Mouse (Mus musculus) G1E-ER4 (cell line): ENCODE data around the gene Ppp4c. TPM values are rescaled to one million over a fixed set of nuclear protein-coding genes. Genes with fewer than 3 reads are reported as not detected.

Source experiments
- GATA1 ChIP-seq: IDR thresholded peaks from one replicate; pipeline ENCODE4 v1.8.0; 2012; ENCODE audit warnings: low read length, inconsistent platforms
- polyA plus RNA-seq: library from polyadenylated mRNA; stranded (reverse); fragments of >175 nt; gene quantifications from 2 replicates; pipeline ENCODE4 v1.2.3, GENCODE M21; 2012

Ppp4c gene
- polyA plus RNA-seq, 1 experiment: 249 TPM

GRCm38 (mm10) chr7:126758539-126758938, 33.8 kb downstream of the Ppp4c start:
- no peak for TF ChIP-seq GATA1

GRCm38 (mm10) chr7:126754866-126755265, 37.4 kb downstream of the Ppp4c start:
- no peak for TF ChIP-seq GATA1

- TF ChIP-seq GATA1: no peak
Measured at GRCm38 (mm10) chr7:126749582-126750343, 42.5 kb downstream of the Ppp4c start.

- no peak for TF ChIP-seq GATA1
Measured at GRCm38 (mm10) chr7:126748824-126749223, 43.5 kb downstream of the Ppp4c start.

GRCm38 (mm10) chr7:126746798-126747197, 45.5 kb downstream of the Ppp4c start:
- no peak for TF ChIP-seq GATA1

GRCm38 (mm10) chr7:126746066-126746465, 46.2 kb downstream of the Ppp4c start:
- TF ChIP-seq GATA1: no peak

- no peak for TF ChIP-seq GATA1
Measured at GRCm38 (mm10) chr7:126741964-126742482, 50.3 kb downstream of the Ppp4c start.

GRCm38 (mm10) chr7:126741452-126741851, 50.8 kb downstream of the Ppp4c start:
- TF ChIP-seq GATA1: no peak

GRCm38 (mm10) chr7:126740977-126741376, 51.3 kb downstream of the Ppp4c start:
- TF ChIP-seq GATA1: no peak

- TF ChIP-seq GATA1: no peak
Measured at GRCm38 (mm10) chr7:126740132-126740735, 52.1 kb downstream of the Ppp4c start.

- no peak for TF ChIP-seq GATA1
Measured at GRCm38 (mm10) chr7:126739551-126739950, 52.7 kb downstream of the Ppp4c start.

- no peak for TF ChIP-seq GATA1
Measured at GRCm38 (mm10) chr7:126736122-126736521, 56.2 kb downstream of the Ppp4c start.

Other genes with a start within 250 kb of the Ppp4c start
- 110 and 118 TPM in 2 replicates for gene Eif3c, start 226.1 kb downstream of the Ppp4c start, polyA plus RNA-seq
- 0.21 and 0.26 TPM in 2 replicates for gene Apobr, start 207.6 kb downstream of the Ppp4c start, polyA plus RNA-seq
- 5.7 and 6.6 TPM in 2 replicates for gene Cln3, start 206.7 kb downstream of the Ppp4c start, polyA plus RNA-seq
- gene Il27, start 197.6 kb downstream of the Ppp4c start, polyA plus RNA-seq: not detected in 2 replicates
- gene Nupr1, start 161.6 kb downstream of the Ppp4c start, polyA plus RNA-seq: 5.6 and 7.9 TPM in 2 replicates
- 68.8 and 176 TPM in 2 replicates for gene Sgf29, start 143.2 kb downstream of the Ppp4c start, polyA plus RNA-seq
- not detected in 2 replicates for gene Sult1a1, start 116.1 kb downstream of the Ppp4c start, polyA plus RNA-seq
- 143 and 256 TPM in 2 replicates for gene Bola2, start 97.1 kb downstream of the Ppp4c start, polyA plus RNA-seq
- gene Slx1b, start 96.7 kb downstream of the Ppp4c start, polyA plus RNA-seq: 3.4 and 8.5 TPM in 2 replicates
- 13.7 TPM in 2 replicates for gene Coro1a, start 84.7 kb downstream of the Ppp4c start, polyA plus RNA-seq
- 35.7 and 44.2 TPM in 2 replicates for gene Mapk3, start 32.9 kb downstream of the Ppp4c start, polyA plus RNA-seq
- gene Gdpd3, start 26.2 kb downstream of the Ppp4c start, polyA plus RNA-seq: 3.3 and 3.7 TPM in 2 replicates
- 29.3 and 38.2 TPM in 2 replicates for gene Ypel3, start 15.5 kb downstream of the Ppp4c start, polyA plus RNA-seq
- 0.23 and 0.55 TPM in 2 replicates for gene Tbx6, start 11.0 kb downstream of the Ppp4c start, polyA plus RNA-seq
- 0.35 and 0.56 TPM in 2 replicates for gene Fam57b, start 5.2 kb upstream of the Ppp4c start, polyA plus RNA-seq
- not detected in 2 replicates for gene 4930451I11Rik, start 39.1 kb upstream of the Ppp4c start, polyA plus RNA-seq
- gene Doc2a, start 54.9 kb upstream of the Ppp4c start, polyA plus RNA-seq: not detected in 2 replicates
- 312 and 358 TPM in 2 replicates for gene Hirip3, start 69.5 kb upstream of the Ppp4c start, polyA plus RNA-seq
- 1,199 and 1,504 TPM in 2 replicates for gene Ino80e, start 69.9 kb upstream of the Ppp4c start, polyA plus RNA-seq
- 210 and 262 TPM in 2 replicates for gene Taok2, start 92.2 kb upstream of the Ppp4c start, polyA plus RNA-seq
- gene Tmem219, start 130.4 kb upstream of the Ppp4c start, polyA plus RNA-seq: 54.6 and 89.1 TPM in 2 replicates
- gene Kctd13, start 136.4 kb upstream of the Ppp4c start, polyA plus RNA-seq: 27.6 and 38.3 TPM in 2 replicates
- gene Asphd1, start 157.1 kb upstream of the Ppp4c start, polyA plus RNA-seq: not detected in 2 replicates
- 0.59 and 0.93 TPM in 2 replicates for gene Sez6l2, start 158.1 kb upstream of the Ppp4c start, polyA plus RNA-seq
- 94.7 and 114 TPM in 2 replicates for gene Cdipt, start 183.4 kb upstream of the Ppp4c start, polyA plus RNA-seq
- 0.04 and 0.16 TPM in 2 replicates for gene Cdiptos, start 183.6 kb upstream of the Ppp4c start, polyA plus RNA-seq
- gene Mvp, start 222.1 kb upstream of the Ppp4c start, polyA plus RNA-seq: 18.3 and 22.4 TPM in 2 replicates
- gene Pagr1b, start 224.0 kb upstream of the Ppp4c start, polyA plus RNA-seq: 4.9 and 12.5 TPM in 2 replicates
- 31.1 and 76.8 TPM in 2 replicates for gene Pagr1a, start 224.9 kb upstream of the Ppp4c start, polyA plus RNA-seq
- 145 and 228 TPM in 2 replicates for gene Gm42742, start 228.6 kb upstream of the Ppp4c start, polyA plus RNA-seq
- gene Prrt2, start 228.7 kb upstream of the Ppp4c start, polyA plus RNA-seq: 0.53 and 1.9 TPM in 2 replicates
- gene Maz, start 234.5 kb upstream of the Ppp4c start, polyA plus RNA-seq: 820 and 1,081 TPM in 2 replicates
- gene Kif22, start 250.0 kb upstream of the Ppp4c start, polyA plus RNA-seq: 45.3 and 56.9 TPM in 2 replicates